Mouse (Mus musculus) CH12.LX (cell line): ENCODE data around the gene Gm26602. TPM values are rescaled to one million over a fixed set of nuclear protein-coding genes. Genes with fewer than 3 reads are reported as not detected.

Experiments used
- DNase-seq: peaks from one replicate; pipeline ENCODE4 v3.0.0-alpha.2; 2013; ENCODE audit errors: extremely low read depth
- H3K27ac ChIP-seq: 2 replicates; pipeline ENCODE4 v1.5.1; 2012; ENCODE audit warnings: low read depth, mild to moderate bottlenecking, control low read depth, moderate library complexity; ENCODE audit not compliant: insufficient read depth
- H3K27me3 ChIP-seq: replicated peaks from 2 replicates; pipeline ENCODE3; 2012; ENCODE audit warnings: inconsistent platforms
- H3K36me3 ChIP-seq, 2 experiments: replicated peaks in 1 of 2; 2 replicates each; pipeline versions ENCODE3 to v1.6.1; 2012; ENCODE audit warnings: inconsistent platforms in 1 of 2, low read length in 1 of 2, mild to moderate bottlenecking in 1 of 2, mixed read lengths in 1 of 2, moderate library complexity in 1 of 2; ENCODE audit not compliant: control insufficient read depth in 1 of 2, insufficient read depth in 1 of 2
- H3K4me1 ChIP-seq, 2 experiments: 2 replicates each; pipeline ENCODE4 v1.6.1; 2012; ENCODE audit warnings: inconsistent platforms in 1 of 2, moderate library complexity in 1 of 2; ENCODE audit not compliant: insufficient read depth in 2 of 2, control insufficient read depth in 1 of 2
- H3K4me2 ChIP-seq: 2 replicates; pipeline ENCODE4 v1.6.1; 2012; ENCODE audit warnings: low read depth, mild to moderate bottlenecking, control low read depth; ENCODE audit not compliant: poor library complexity, insufficient read depth, severe bottlenecking
- H3K4me3 ChIP-seq, 3 experiments: fragments of 150-350 bp in 1 of 3; sonication (generic) in 1 of 3; replicated peaks in 1 of 3; 2 replicates each; pipeline versions ENCODE3 to v1.5.1; 2011 to 2012; ENCODE audit warnings: low read depth in 2 of 3, low read length in 2 of 3, mild to moderate bottlenecking in 2 of 3, moderate library complexity in 2 of 3, control low read depth in 1 of 3, improper control_type of control experiment in 1 of 3, inconsistent platforms in 1 of 3, mixed read lengths in 1 of 3; ENCODE audit not compliant: poor library complexity in 1 of 3
- H3K79me2 ChIP-seq: replicated peaks from 2 replicates; pipeline ENCODE4 v1.6.1; 2012; ENCODE audit warnings: mild to moderate bottlenecking, moderate library complexity; ENCODE audit not compliant: control insufficient read depth, poor library complexity, insufficient read depth, severe bottlenecking; ENCODE audit errors: extremely low read depth
- H3K9ac ChIP-seq: 2 replicates; pipeline ENCODE4 v1.6.1; 2012; ENCODE audit warnings: low read depth, mild to moderate bottlenecking, control low read depth, moderate library complexity; ENCODE audit not compliant: insufficient read depth
- H3K9me3 ChIP-seq: replicated peaks from 2 replicates; pipeline ENCODE3; 2012; ENCODE audit warnings: low read length, inconsistent platforms, mixed read lengths
- BHLHE40 ChIP-seq: IDR thresholded peaks from 2 replicates; pipeline ENCODE4 v1.6.1; 2011; ENCODE audit warnings: mild to moderate bottlenecking, low read depth, low read length, improper control_type of control experiment
- CHD1 ChIP-seq: IDR thresholded peaks from 2 replicates; pipeline ENCODE4 v1.6.1; 2012; ENCODE audit warnings: low read depth, low read length, improper control_type of control experiment, inconsistent platforms
- E2F4 ChIP-seq: IDR thresholded peaks from 2 replicates; pipeline ENCODE4 v1.6.1; 2011; ENCODE audit warnings: low read depth, low read length, improper control_type of control experiment; ENCODE audit not compliant: insufficient replicate concordance
- ELF1 ChIP-seq: IDR thresholded peaks from 2 replicates; pipeline ENCODE4 v1.6.1; 2014; ENCODE audit warnings: low read depth, mild to moderate bottlenecking, inconsistent platforms, low read length, improper control_type of control experiment
- EP300 ChIP-seq: IDR thresholded peaks from 2 replicates; pipeline ENCODE4 v1.6.1; 2011; ENCODE audit warnings: low read length, improper control_type of control experiment
- ETS1 ChIP-seq: conservative IDR thresholded peaks from 2 replicates; pipeline ENCODE4 v1.6.1; 2012; ENCODE audit warnings: low read depth, mild to moderate bottlenecking, inconsistent platforms, low read length, improper control_type of control experiment, moderate library complexity
- GABPA ChIP-seq: IDR thresholded peaks from 2 replicates; pipeline ENCODE4 v1.6.1; 2012; ENCODE audit warnings: low read depth, low read length, improper control_type of control experiment, inconsistent platforms; ENCODE audit not compliant: insufficient replicate concordance
- IRF4 ChIP-seq: IDR thresholded peaks from 2 replicates; pipeline ENCODE4 v1.6.1; 2014; ENCODE audit warnings: low read depth, mild to moderate bottlenecking, inconsistent platforms, low read length, improper control_type of control experiment
- MAZ ChIP-seq: IDR thresholded peaks from 2 replicates; pipeline ENCODE4 v1.6.1; 2012; ENCODE audit warnings: low read depth, mild to moderate bottlenecking, inconsistent platforms, low read length, improper control_type of control experiment, moderate library complexity
- MEF2A ChIP-seq: IDR thresholded peaks from 2 replicates; pipeline ENCODE4 v1.6.1; 2014; ENCODE audit warnings: low read depth, mild to moderate bottlenecking, inconsistent platforms, low read length, improper control_type of control experiment, borderline replicate concordance
- MYC ChIP-seq: IDR thresholded peaks from 2 replicates; pipeline ENCODE4 v1.6.1; 2011; ENCODE audit warnings: low read depth, mild to moderate bottlenecking, improper control_type of control experiment, low read length
- NRF1 ChIP-seq: IDR thresholded peaks from 2 replicates; pipeline ENCODE4 v1.6.1; 2014; ENCODE audit warnings: low read depth, mild to moderate bottlenecking, inconsistent platforms, low read length, improper control_type of control experiment, moderate library complexity
- POLR2AphosphoS2 ChIP-seq: IDR thresholded peaks from 2 replicates; pipeline ENCODE4 v1.6.1; 2011; ENCODE audit warnings: low read depth, low read length, improper control_type of control experiment
- RAD21 ChIP-seq: IDR thresholded peaks from 2 replicates; pipeline ENCODE4 v1.6.1; 2011; ENCODE audit warnings: low read depth, mild to moderate bottlenecking, low read length, improper control_type of control experiment, moderate library complexity
- SIN3A ChIP-seq: IDR thresholded peaks from 2 replicates; pipeline ENCODE4 v1.6.1; 2012; ENCODE audit warnings: low read length, improper control_type of control experiment, inconsistent platforms
- SMC3 ChIP-seq: IDR thresholded peaks from 2 replicates; pipeline ENCODE4 v1.6.1; 2011; ENCODE audit warnings: low read depth, low read length, improper control_type of control experiment
- TCF12 ChIP-seq: IDR thresholded peaks from 2 replicates; pipeline ENCODE4 v1.6.1; 2014; ENCODE audit warnings: low read depth, mild to moderate bottlenecking, inconsistent platforms, low read length, improper control_type of control experiment
- UBTF ChIP-seq: IDR thresholded peaks from 2 replicates; pipeline ENCODE4 v1.6.1; 2012; ENCODE audit warnings: low read depth, mild to moderate bottlenecking, inconsistent platforms, low read length, improper control_type of control experiment, moderate library complexity
- USF2 ChIP-seq: conservative IDR thresholded peaks from 2 replicates; pipeline ENCODE4 v1.6.1; 2011; ENCODE audit warnings: low read depth, low read length, improper control_type of control experiment
- ZC3H11A ChIP-seq: IDR thresholded peaks from 2 replicates; pipeline ENCODE4 v1.6.1; 2012; ENCODE audit warnings: low read depth, mild to moderate bottlenecking, inconsistent platforms, low read length, improper control_type of control experiment
- ZMIZ1 ChIP-seq: IDR thresholded peaks from 2 replicates; pipeline ENCODE4 v1.6.1; 2012; ENCODE audit warnings: low read depth, mild to moderate bottlenecking, inconsistent platforms, low read length, improper control_type of control experiment
- dilution Hi-C: fragments of 300-500 bp; cut with MboI; formaldehyde crosslinking; loops from 2 replicates; pipeline ENCODE4 v1.14.3; 2020; ENCODE audit warnings: low sequenced_read_pairs; ENCODE audit not compliant: extremely low pct_unique_long_range_greater_than_20kb, extremely low pct_ligation_motif_present
- in situ Hi-C: fragments of 300-500 bp; cut with MboI; formaldehyde crosslinking; loops from 3 replicates; pipeline ENCODE4 v1.14.3; 2019; ENCODE audit warnings: low sequenced_read_pairs, low pct_ligation_motif_present, low pct_unique_long_range_greater_than_20kb, mixed read lengths
- polyA plus RNA-seq: library from polyadenylated mRNA; unstranded; fragments of >175 nt; gene quantifications from 2 replicates; pipeline ENCODE4 v1.2.1, GENCODE M21; 2012; ENCODE audit warnings: low read depth; ENCODE audit not compliant: insufficient read length
- total RNA-seq, 2 experiments: library from RNA; depleted of rRNA; stranded (reverse); fragments of 300-350 nt in 1 of 2; fragments of >200 nt in 1 of 2; gene quantifications; 2 replicates each; pipeline ENCODE4 v1.2.3; 2012 to 2014

Gene Gm26602
- total and polyA plus RNA-seq, 3 experiments: 8.1 TPM; not detected in 2

DNA sequence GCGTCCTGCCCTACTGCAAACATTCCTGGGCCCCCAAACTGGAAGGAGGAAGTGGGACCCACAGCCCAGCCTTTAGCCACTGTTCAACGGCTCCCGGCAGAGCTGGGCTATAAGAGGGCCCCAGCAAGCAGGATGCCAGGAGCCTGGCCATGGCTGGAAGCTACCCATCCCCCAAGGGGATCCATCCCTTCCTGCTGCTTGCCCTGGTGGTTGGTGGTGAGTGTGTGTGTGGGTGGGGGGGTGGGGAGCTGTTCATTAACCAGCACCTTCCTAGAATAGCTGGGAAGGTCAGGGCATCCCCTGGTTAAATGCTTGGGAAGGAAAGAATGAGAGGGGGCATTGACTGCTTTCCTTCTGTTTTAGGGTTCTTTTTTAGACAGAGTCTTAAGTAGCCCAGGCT lies 31.1 kb upstream of the Gm26602 start:
- no peak overlapping the region for H3K9ac ChIP-seq
- H3K4me2 ChIP-seq: no peak overlapping the region
- H3K4me1 ChIP-seq: peaks cover 19 to 48% of the 10 kb centered on the region in 2 experiments
- H3K9me3 ChIP-seq: no peaks in the 10 kb centered on the region
- peaks cover 3% of the 10 kb centered on the region for H3K27me3 ChIP-seq
- H3K79me2 ChIP-seq: no peaks in the 10 kb centered on the region
- no peak for DNase-seq
- in situ Hi-C loops: no loop called here
- dilution Hi-C loops: no loop called here
- H3K36me3 ChIP-seq: no peaks in the 10 kb centered on the region
- TF ChIP-seq MEF2A (no peak), ZC3H11A (no peak), MAZ (no peak), USF2 (no peak), CHD1 (no peak), ELF1 (no peak), ZMIZ1 (no peak), TCF12 (no peak), UBTF (no peak), IRF4 (no peak), EP300 (no peak)
- no peak overlapping the region for H3K27ac ChIP-seq
- no peak overlapping the region for H3K4me3 ChIP-seq

DNA sequence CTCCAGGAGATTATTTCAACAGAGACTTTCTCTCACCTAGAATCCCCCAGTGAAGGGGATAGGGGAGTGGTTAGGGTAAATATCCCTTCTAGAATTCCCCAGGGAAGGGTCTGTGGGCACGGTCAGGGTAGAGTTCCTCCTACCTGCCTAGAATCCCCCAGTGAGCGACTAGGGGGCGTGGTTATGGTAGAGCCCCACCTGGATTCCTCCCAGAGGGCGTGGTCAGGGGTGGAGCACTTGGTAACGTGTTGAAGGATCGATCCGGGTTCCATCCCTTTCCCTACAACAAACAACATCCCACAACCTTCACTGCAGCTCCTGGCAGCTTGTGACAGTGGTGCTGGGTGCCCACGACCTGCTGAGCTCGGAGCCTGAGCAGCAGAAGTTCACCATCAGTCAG lies 29.9 kb upstream of the Gm26602 start:
- dilution Hi-C loops: no loop called here

DNA sequence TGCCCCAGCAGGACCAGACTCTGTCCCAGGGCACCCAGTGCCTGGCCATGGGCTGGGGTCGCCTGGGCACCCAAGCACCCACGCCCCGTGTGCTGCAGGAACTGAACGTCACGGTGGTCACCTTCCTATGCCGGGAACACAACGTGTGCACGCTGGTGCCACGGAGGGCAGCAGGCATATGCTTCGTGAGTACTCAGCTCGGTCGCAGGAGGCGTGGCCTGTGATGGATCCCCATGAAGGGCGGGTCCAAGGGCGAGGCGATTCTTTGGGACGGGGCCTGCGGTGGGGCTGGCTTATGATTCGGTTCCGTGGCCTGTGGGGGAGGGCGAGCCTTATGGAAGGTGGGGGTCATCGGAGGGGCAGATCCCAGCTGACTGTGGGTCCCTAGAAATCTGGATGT lies 28.7 kb upstream of the Gm26602 start:
- peaks cover 3% of the 10 kb centered on the region for H3K27me3 ChIP-seq
- H3K79me2 ChIP-seq: no peaks in the 10 kb centered on the region
- H3K9me3 ChIP-seq: no peaks in the 10 kb centered on the region
- no peak overlapping the region for H3K27ac ChIP-seq
- no peak overlapping the region for H3K4me2 ChIP-seq
- no peaks in the 10 kb centered on the region for H3K36me3 ChIP-seq
- dilution Hi-C loops: no loop called here
- no peak for DNase-seq
- TF ChIP-seq TCF12: no peak
- TF ChIP-seq IRF4: no peak
- TF ChIP-seq E2F4: no peak
- TF ChIP-seq ETS1: no peak
- TF ChIP-seq SIN3A: no peak
- TF ChIP-seq BHLHE40: no peak
- TF ChIP-seq ZMIZ1: no peak
- TF ChIP-seq USF2: no peak
- in situ Hi-C loops: no loop called here
- H3K9ac ChIP-seq: no peak overlapping the region
- no peak overlapping the region for H3K4me3 ChIP-seq
- H3K4me1 ChIP-seq: peaks cover 19 to 40% of the 10 kb centered on the region in 2 experiments

More for the DNA sequence above, 29.9 kb upstream of the Gm26602 start:
- TF ChIP-seq POLR2AphosphoS2: no peak
- TF ChIP-seq NRF1: no peak
- no peak for TF ChIP-seq SMC3
- TF ChIP-seq MYC: no peak
- no peak for TF ChIP-seq RAD21
- no peak for TF ChIP-seq SIN3A
- no peak for TF ChIP-seq IRF4
- TF ChIP-seq GABPA: no peak
- TF ChIP-seq ELF1: no peak
- Histone ChIP-seq H3K27me3 (peaks cover 3% of the 10 kb centered on the region), H3K9me3 (no peaks in the 10 kb centered on the region), H3K36me3 (no peaks in the 10 kb centered on the region), H3K4me1 (peaks cover 19 to 48% of the 10 kb centered on the region in 2 experiments), H3K9ac (no peak overlapping the region), H3K79me2 (no peaks in the 10 kb centered on the region), H3K4me3 (no peak overlapping the region), H3K4me2 (no peak overlapping the region), H3K27ac (no peak overlapping the region)
- peak; percentile 46 for DNase-seq
- in situ Hi-C loops: no loop called here
